Mouse (Mus musculus): ENCODE measurements around the gene Aknad1. TPM values are rescaled to one million over a fixed set of nuclear protein-coding genes. Genes with fewer than 3 reads are reported as not detected.

The Aknad1 gene
- polyA plus RNA-seq, 1 experiment, result not detected

- 56% methylated on average over 13 of the region's 13 CpGs for WGBS
- no peak overlapping the region for H3K27ac ChIP-seq (ENCODE audit: insufficient read depth, low read depth, low read length)
Measured at GRCm38 (mm10) chr3:108772211-108772610, 32.8 kb downstream of the Aknad1 start.

GRCm38 (mm10) chr3:108772811-108773210 is 33.4 kb downstream of the Aknad1 start:
- Histone ChIP-seq H3K27ac (ENCODE audit: insufficient read depth, low read depth, low read length) (no peak overlapping the region), H3K4me3 (ENCODE audit: insufficient read depth, low read depth, low read length) (no peak overlapping the region), H3K4me1 (ENCODE audit: control insufficient read depth, insufficient read depth, low read length) (peaks cover 6% of the 10 kb centered on the region)
- TF ChIP-seq POLR2A (IDR thresholded peaks at IDR 0.05; ENCODE audit: insufficient read depth, low read depth, low read length) (no peak), CTCF (IDR thresholded peaks at IDR 0.05; ENCODE audit: insufficient read depth, low read depth, low read length) (no peak)
- WGBS, result 84% methylated on average over 3 of the region's 3 CpGs

More at GRCm38 (mm10) chr3:108772211-108772610, 32.8 kb downstream of the Aknad1 start:
- Histone ChIP-seq H3K4me3 (ENCODE audit: insufficient read depth, low read depth, low read length) (no peak overlapping the region), H3K4me1 (ENCODE audit: control insufficient read depth, insufficient read depth, low read length) (peaks cover 6% of the 10 kb centered on the region)
- TF ChIP-seq POLR2A (IDR thresholded peaks at IDR 0.05; ENCODE audit: insufficient read depth, low read depth, low read length), result no peak
- no peak for TF ChIP-seq CTCF (IDR thresholded peaks at IDR 0.05; ENCODE audit: insufficient read depth, low read depth, low read length)

GRCm38 (mm10) chr3:108778761-108779540 is 39.5 kb downstream of the Aknad1 start:
- Histone ChIP-seq H3K4me3 (ENCODE audit: insufficient read depth, low read depth, low read length) (no peak overlapping the region), H3K4me1 (ENCODE audit: control insufficient read depth, insufficient read depth, low read length) (no peaks in the 10 kb centered on the region), H3K27ac (ENCODE audit: insufficient read depth, low read depth, low read length) (no peak overlapping the region)
- WGBS, result 78% methylated on average over 4 of the region's 4 CpGs
- TF ChIP-seq CTCF (IDR thresholded peaks at IDR 0.05; ENCODE audit: insufficient read depth, low read depth, low read length) (no peak), POLR2A (IDR thresholded peaks at IDR 0.05; ENCODE audit: insufficient read depth, low read depth, low read length) (no peak)

GRCm38 (mm10) chr3:108781238-108781883 is 41.9 kb downstream of the Aknad1 start:
- no peak overlapping the region for H3K27ac ChIP-seq (ENCODE audit: insufficient read depth, low read depth, low read length)
- WGBS, result 60% methylated on average over 10 of the region's 10 CpGs

GRCm38 (mm10) chr3:108781884-108782270 is 42.4 kb downstream of the Aknad1 start:
- 77% methylated on average over 5 of the region's 5 CpGs for WGBS
- no peaks in the 10 kb centered on the region for H3K4me1 ChIP-seq (ENCODE audit: control insufficient read depth, insufficient read depth, low read length)
- TF ChIP-seq CTCF (IDR thresholded peaks at IDR 0.05; ENCODE audit: insufficient read depth, low read depth, low read length), result no peak
- TF ChIP-seq POLR2A (IDR thresholded peaks at IDR 0.05; ENCODE audit: insufficient read depth, low read depth, low read length), result no peak
- H3K27ac ChIP-seq (ENCODE audit: insufficient read depth, low read depth, low read length), result no peak overlapping the region
- H3K4me3 ChIP-seq (ENCODE audit: insufficient read depth, low read depth, low read length), result no peak overlapping the region

More at GRCm38 (mm10) chr3:108781238-108781883, 41.9 kb downstream of the Aknad1 start:
- Histone ChIP-seq H3K4me1 (ENCODE audit: control insufficient read depth, insufficient read depth, low read length) (no peaks in the 10 kb centered on the region), H3K4me3 (ENCODE audit: insufficient read depth, low read depth, low read length) (no peak overlapping the region)
- TF ChIP-seq POLR2A (IDR thresholded peaks at IDR 0.05; ENCODE audit: insufficient read depth, low read depth, low read length), result no peak
- TF ChIP-seq CTCF (IDR thresholded peaks at IDR 0.05; ENCODE audit: insufficient read depth, low read depth, low read length), result no peak

- Histone ChIP-seq H3K4me1 (ENCODE audit: control insufficient read depth, insufficient read depth, low read length) (no peaks in the 10 kb centered on the region), H3K27ac (ENCODE audit: insufficient read depth, low read depth, low read length) (no peak overlapping the region), H3K4me3 (ENCODE audit: insufficient read depth, low read depth, low read length) (no peak overlapping the region)
- TF ChIP-seq POLR2A (IDR thresholded peaks at IDR 0.05; ENCODE audit: insufficient read depth, low read depth, low read length) (no peak), CTCF (IDR thresholded peaks at IDR 0.05; ENCODE audit: insufficient read depth, low read depth, low read length) (no peak)
- WGBS, result 62% methylated on average over 6 of the region's 6 CpGs
Measured at GRCm38 (mm10) chr3:108782364-108782895, 43.0 kb downstream of the Aknad1 start.

- H3K4me3 ChIP-seq (ENCODE audit: insufficient read depth, low read depth, low read length), result no peak overlapping the region
- no peak overlapping the region for H3K27ac ChIP-seq (ENCODE audit: insufficient read depth, low read depth, low read length)
- 56% methylated on average over 6 of the region's 6 CpGs for WGBS
- H3K4me1 ChIP-seq (ENCODE audit: control insufficient read depth, insufficient read depth, low read length), result no peaks in the 10 kb centered on the region
- no peak for TF ChIP-seq POLR2A (IDR thresholded peaks at IDR 0.05; ENCODE audit: insufficient read depth, low read depth, low read length)
- TF ChIP-seq CTCF (IDR thresholded peaks at IDR 0.05; ENCODE audit: insufficient read depth, low read depth, low read length), result no peak
Measured at GRCm38 (mm10) chr3:108786520-108786919, 47.1 kb downstream of the Aknad1 start.

GRCm38 (mm10) chr3:108787754-108788454 is 48.4 kb downstream of the Aknad1 start:
- WGBS, result 76% methylated on average over 12 of the region's 12 CpGs
- Histone ChIP-seq H3K27ac (ENCODE audit: insufficient read depth, low read depth, low read length) (no peak overlapping the region), H3K4me3 (ENCODE audit: insufficient read depth, low read depth, low read length) (no peak overlapping the region), H3K4me1 (ENCODE audit: control insufficient read depth, insufficient read depth, low read length) (no peaks in the 10 kb centered on the region)
- TF ChIP-seq CTCF (IDR thresholded peaks at IDR 0.05; ENCODE audit: insufficient read depth, low read depth, low read length) (no peak), POLR2A (IDR thresholded peaks at IDR 0.05; ENCODE audit: insufficient read depth, low read depth, low read length) (no peak)

All from olfactory bulb, adult 2 months (tissue).